Mouse (Mus musculus) T-helper 1 cell (primary cell): ENCODE results near the gene Gm42906.

Experiments used
- in situ Hi-C: fragments of 300-600 bp; cut with MboI, MseI; formaldehyde crosslinking; loops from one replicate; pipeline ENCODE4 v1.15.1; 2025; ENCODE audit warnings: high pct_unique_total_duplicates

Gm42906 gene

GRCm38 (mm10) chr5:151428113-151428756, at the start of gene Gm42906:
Gene Gm42906, minus strand, starts transcription at chr5:151428163.
- in situ Hi-C loops, result no loop called here

GRCm38 (mm10) chr5:151445695-151446094, 17.7 kb upstream of the Gm42906 start:
- in situ Hi-C loops, result no loop called here

GRCm38 (mm10) chr5:151435106-151435505, 7.1 kb upstream of the Gm42906 start:
- in situ Hi-C loops, result loop anchor here (5.0 kb wide), 1 partner anchor 57 kb away; no protein-coding TSS in a partner anchor

- in situ Hi-C loops, result no loop called here
Measured at GRCm38 (mm10) chr5:151426466-151426865, 1.5 kb downstream of the Gm42906 start.

- in situ Hi-C loops, result no loop called here
Measured at GRCm38 (mm10) chr5:151422692-151423091, 5.3 kb downstream of the Gm42906 start.

- in situ Hi-C loops, result no loop called here
Measured at GRCm38 (mm10) chr5:151421859-151422258, 6.1 kb downstream of the Gm42906 start.

- in situ Hi-C loops, result no loop called here
Measured at GRCm38 (mm10) chr5:151418551-151418950, 9.4 kb downstream of the Gm42906 start.

GRCm38 (mm10) chr5:151417421-151418038, 10.4 kb downstream of the Gm42906 start:
- in situ Hi-C loops, result no loop called here

GRCm38 (mm10) chr5:151416988-151417387, 11.0 kb downstream of the Gm42906 start:
- in situ Hi-C loops, result no loop called here

GRCm38 (mm10) chr5:151413617-151414016, 14.3 kb downstream of the Gm42906 start:
- in situ Hi-C loops, result no loop called here

GRCm38 (mm10) chr5:151412666-151413463, 15.1 kb downstream of the Gm42906 start:
- in situ Hi-C loops, result no loop called here

GRCm38 (mm10) chr5:151410006-151410405, 18.0 kb downstream of the Gm42906 start:
- in situ Hi-C loops, result no loop called here

- in situ Hi-C loops, result no loop called here
Measured at GRCm38 (mm10) chr5:151409282-151409681, 18.7 kb downstream of the Gm42906 start.

GRCm38 (mm10) chr5:151408124-151408900, 19.7 kb downstream of the Gm42906 start:
- in situ Hi-C loops, result no loop called here

- in situ Hi-C loops, result no loop called here
Measured at GRCm38 (mm10) chr5:151407493-151407892, 20.5 kb downstream of the Gm42906 start.

GRCm38 (mm10) chr5:151406276-151406675, 21.7 kb downstream of the Gm42906 start:
- in situ Hi-C loops, result no loop called here

GRCm38 (mm10) chr5:151405314-151405903, 22.6 kb downstream of the Gm42906 start:
- in situ Hi-C loops, result no loop called here

- in situ Hi-C loops, result no loop called here
Measured at GRCm38 (mm10) chr5:151403586-151403985, 24.4 kb downstream of the Gm42906 start.

GRCm38 (mm10) chr5:151400557-151400944, 27.4 kb downstream of the Gm42906 start:
- in situ Hi-C loops, result no loop called here

GRCm38 (mm10) chr5:151399918-151400556, 27.9 kb downstream of the Gm42906 start:
- in situ Hi-C loops, result no loop called here

GRCm38 (mm10) chr5:151396119-151396518, 31.8 kb downstream of the Gm42906 start:
- in situ Hi-C loops, result no loop called here
